Mouse (Mus musculus) lung, adult 18-20 months (tissue): ENCODE results near the gene Nxph4.

Source experiments
- DNase-seq, 2 experiments: peaks; one replicate each; pipeline ENCODE4 v3.0.0; 2022; ENCODE audit warnings: mixed read lengths in 2 of 2

Nxph4 gene

GRCm38 (mm10) chr10:127534036-127534928, at the start of gene Nxph4:
Nxph4 (minus strand) TSS chr10:127534559.
- peak in 1 of 2 experiments; percentile 38 for DNase-seq

GRCm38 (mm10) chr10:127583649-127584048, 49.3 kb upstream of the Nxph4 start:
- DNase-seq = no peak

- no peak for DNase-seq
Measured at GRCm38 (mm10) chr10:127581291-127581690, 46.9 kb upstream of the Nxph4 start.

GRCm38 (mm10) chr10:127577982-127578381, 43.6 kb upstream of the Nxph4 start:
- DNase-seq = peak; percentile 40 to 52

GRCm38 (mm10) chr10:127577156-127577555, 42.8 kb upstream of the Nxph4 start:
- no peak for DNase-seq

- DNase-seq = peak; percentile 75 to 83
Measured at GRCm38 (mm10) chr10:127576381-127576961, 42.1 kb upstream of the Nxph4 start.

- no peak for DNase-seq
Measured at GRCm38 (mm10) chr10:127575741-127576140, 41.4 kb upstream of the Nxph4 start.

GRCm38 (mm10) chr10:127572281-127572680, 37.9 kb upstream of the Nxph4 start:
- DNase-seq = no peak

- no peak for DNase-seq
Measured at GRCm38 (mm10) chr10:127570937-127571641, 36.7 kb upstream of the Nxph4 start.

- DNase-seq = peak; percentile 46 to 61
Measured at GRCm38 (mm10) chr10:127570384-127570783, 36.0 kb upstream of the Nxph4 start.

- peak; percentile 50 to 75 for DNase-seq
Measured at GRCm38 (mm10) chr10:127569450-127569849, 35.1 kb upstream of the Nxph4 start.

GRCm38 (mm10) chr10:127566553-127567326, 32.4 kb upstream of the Nxph4 start:
- no peak for DNase-seq

- DNase-seq = peak in 1 of 2 experiments; percentile 17
Measured at GRCm38 (mm10) chr10:127564301-127564700, 29.9 kb upstream of the Nxph4 start.

GRCm38 (mm10) chr10:127563840-127564239, 29.5 kb upstream of the Nxph4 start:
- DNase-seq = no peak

GRCm38 (mm10) chr10:127561145-127561544, 26.8 kb upstream of the Nxph4 start:
- no peak for DNase-seq

GRCm38 (mm10) chr10:127557397-127557796, 23.0 kb upstream of the Nxph4 start:
- no peak for DNase-seq

- no peak for DNase-seq
Measured at GRCm38 (mm10) chr10:127555703-127556102, 21.3 kb upstream of the Nxph4 start.

GRCm38 (mm10) chr10:127549892-127550291, 15.5 kb upstream of the Nxph4 start:
- no peak for DNase-seq

- no peak for DNase-seq
Measured at GRCm38 (mm10) chr10:127548236-127548635, 13.9 kb upstream of the Nxph4 start.

- DNase-seq = no peak
Measured at GRCm38 (mm10) chr10:127546505-127546904, 12.1 kb upstream of the Nxph4 start.

GRCm38 (mm10) chr10:127544375-127544774, 10.0 kb upstream of the Nxph4 start:
- DNase-seq = no peak

GRCm38 (mm10) chr10:127543916-127544315, 9.6 kb upstream of the Nxph4 start:
- DNase-seq = no peak

GRCm38 (mm10) chr10:127542720-127543119, 8.4 kb upstream of the Nxph4 start:
- DNase-seq = no peak
